Mouse (Mus musculus) kidney, adult 2 months (tissue): ENCODE data around the gene Ccdc172. TPM values are rescaled to one million over a fixed set of nuclear protein-coding genes. Genes with fewer than 3 reads are reported as not detected.

ENCODE experiments used
- DNase-seq: peaks from one replicate; pipeline ENCODE4 v3.0.0; 2021
- H3K27ac ChIP-seq: fragments of 200-500 bp; 2 replicates; pipeline ENCODE4 v1.5.1; 2012; ENCODE audit warnings: low read depth, low read length, control low read depth, inconsistent platforms; ENCODE audit not compliant: insufficient read depth
- H3K27me3 ChIP-seq: fragments of 200-500 bp; replicated peaks from 2 replicates; pipeline ENCODE4 v1.6.1; 2012; ENCODE audit warnings: mild to moderate bottlenecking, moderate library complexity, low read length, inconsistent platforms; ENCODE audit not compliant: control insufficient read depth, insufficient read depth
- H3K36me3 ChIP-seq: fragments of 200-500 bp; 2 replicates; pipeline ENCODE4 v1.6.1; 2012; ENCODE audit warnings: mild to moderate bottlenecking, moderate library complexity, low read length, inconsistent platforms; ENCODE audit not compliant: control insufficient read depth, insufficient read depth
- H3K4me1 ChIP-seq: fragments of 200-500 bp; 2 replicates; pipeline ENCODE4 v1.6.1; 2011; ENCODE audit warnings: low read length; ENCODE audit not compliant: control insufficient read depth, insufficient read depth
- H3K4me3 ChIP-seq: fragments of 200-500 bp; 2 replicates; pipeline ENCODE4 v1.5.1; 2011; ENCODE audit warnings: mild to moderate bottlenecking, low read depth, low read length, control low read depth; ENCODE audit not compliant: insufficient read depth
- CTCF ChIP-seq: fragments of 200-500 bp; conservative IDR thresholded peaks from 2 replicates; pipeline ENCODE4 v1.5.1; 2011; ENCODE audit warnings: low read depth, mild to moderate bottlenecking, control low read depth, low read length, moderate library complexity, mixed read lengths; ENCODE audit not compliant: insufficient read depth, insufficient read length
- POLR2A ChIP-seq: fragments of 200-500 bp; IDR thresholded peaks from one replicate; pipeline ENCODE4 v1.6.1; 2011; ENCODE audit warnings: low read depth, low read length, control low read depth
- WGBS: fragments of 180-500 bp; shearing (Covaris S2); methylation state at CpG from one replicate; pipeline ENCODE4 v1.1.7; 2018; 5-methylcytosine and 5-hydroxymethylcytosine counted together
- polyA plus RNA-seq: library from polyadenylated mRNA; depleted of rRNA; stranded (reverse); fragments of >200 nt; gene quantifications from 2 replicates; pipeline ENCODE4 v1.2.3, GENCODE M21; 2012

The Ccdc172 gene
- polyA plus RNA-seq, 1 experiment: not detected

GRCm38 (mm10) chr19:58499420-58499966, 12.3 kb upstream of the Ccdc172 start:
- no peak overlapping the region for H3K27ac ChIP-seq
- H3K4me1 ChIP-seq: no peaks in the 10 kb centered on the region
- no peak overlapping the region for H3K4me3 ChIP-seq
- 80% methylated on average over 3 of the region's 3 CpGs for WGBS
- no peaks in the 10 kb centered on the region for H3K36me3 ChIP-seq
- no peaks in the 10 kb centered on the region for H3K27me3 ChIP-seq
- no peak for DNase-seq
- TF ChIP-seq CTCF: no peak
- no peak for TF ChIP-seq POLR2A

DNA sequence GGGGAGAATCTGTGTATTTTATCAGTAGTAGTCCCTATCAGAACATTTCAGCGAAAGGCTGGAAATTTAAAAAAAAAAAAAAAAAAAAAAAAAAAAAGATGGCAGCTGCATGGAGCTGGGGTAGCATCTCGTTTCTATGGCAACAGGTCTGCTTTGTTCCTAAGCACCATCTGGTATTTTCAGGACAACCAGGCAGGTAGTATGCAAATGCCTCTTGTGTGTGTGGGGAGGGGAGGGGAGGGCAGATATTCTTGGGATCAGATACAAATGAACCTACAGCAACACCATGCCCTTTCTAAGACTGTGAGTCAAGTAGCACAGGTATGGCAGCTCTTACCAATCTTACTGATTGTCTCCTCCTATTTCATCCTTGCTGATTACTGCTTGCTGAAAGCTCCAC, 11.7 kb upstream of the Ccdc172 start:
- H3K27me3 ChIP-seq: no peaks in the 10 kb centered on the region
- no peaks in the 10 kb centered on the region for H3K4me1 ChIP-seq
- TF ChIP-seq CTCF (no peak), POLR2A (no peak)
- no peaks in the 10 kb centered on the region for H3K36me3 ChIP-seq
- DNase-seq: no peak
- H3K27ac ChIP-seq: no peak overlapping the region
- H3K4me3 ChIP-seq: no peak overlapping the region
- 79% methylated on average over 2 of the region's 2 CpGs for WGBS

DNA sequence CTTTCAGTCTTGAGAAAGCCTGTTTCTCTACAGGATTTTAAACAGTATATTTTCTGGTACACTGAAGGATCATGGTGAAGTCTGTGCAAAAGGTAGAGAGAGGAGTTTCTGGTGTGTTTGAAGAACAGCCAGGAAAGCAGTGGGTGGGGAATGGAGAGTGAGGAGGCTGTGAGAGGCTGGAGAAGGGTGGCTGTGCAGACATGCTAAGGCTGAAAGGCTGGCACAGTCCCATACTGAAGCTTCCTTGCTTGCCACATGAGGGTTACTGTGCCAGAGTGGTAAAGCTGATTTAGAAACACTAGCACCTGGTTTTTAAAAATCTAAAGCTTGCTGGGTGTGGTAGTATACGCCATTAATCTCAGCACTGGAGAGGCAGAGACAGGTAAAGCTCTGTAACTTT, 9.9 kb downstream of the Ccdc172 start:
- TF ChIP-seq POLR2A (no peak), CTCF (no peak)
- Histone ChIP-seq H3K27me3 (no peaks in the 10 kb centered on the region), H3K27ac (no peak overlapping the region), H3K4me3 (no peak overlapping the region), H3K4me1 (no peaks in the 10 kb centered on the region), H3K36me3 (no peaks in the 10 kb centered on the region)
- no peak for DNase-seq
- WGBS: 97% methylated on average over 1 of the region's 1 CpGs

DNA sequence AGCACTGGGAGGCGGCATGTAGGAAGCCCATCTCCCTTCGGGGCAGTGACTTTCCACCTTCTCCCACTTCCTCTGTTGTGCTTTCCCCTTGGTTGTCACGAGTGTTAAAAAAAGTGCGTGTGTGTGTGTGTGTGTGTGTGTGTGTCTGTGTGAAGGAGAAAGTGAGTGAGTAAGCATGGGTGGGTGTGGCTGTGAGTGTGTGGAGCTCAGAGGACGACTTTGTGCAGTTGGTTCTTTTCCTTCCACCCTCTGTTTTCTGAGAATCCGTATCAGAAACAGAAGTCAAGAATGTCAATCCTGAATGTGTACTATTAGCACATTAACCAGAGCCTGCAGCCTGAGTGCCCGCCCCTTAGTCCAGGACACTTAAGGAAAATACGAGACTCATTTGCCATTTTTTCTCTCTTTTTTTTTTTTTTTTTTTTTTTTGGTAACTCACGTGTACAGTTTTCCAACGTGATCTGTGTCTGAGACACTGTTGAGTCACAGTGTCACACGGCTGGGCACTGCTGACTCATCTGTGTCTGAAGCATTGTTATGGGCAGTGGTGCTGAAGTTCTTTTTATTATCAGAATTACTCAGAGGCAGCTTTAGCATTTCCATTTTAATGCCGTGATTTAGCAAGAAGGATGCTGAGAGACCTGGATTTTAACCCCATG, 12.1 kb downstream of the Ccdc172 start:
- no peak for DNase-seq
- no peak overlapping the region for H3K27ac ChIP-seq
- no peaks in the 10 kb centered on the region for H3K36me3 ChIP-seq
- H3K4me1 ChIP-seq: no peaks in the 10 kb centered on the region
- 52% methylated on average over 12 of the region's 12 CpGs for WGBS
- TF ChIP-seq CTCF (no peak), POLR2A (no peak)
- no peaks in the 10 kb centered on the region for H3K27me3 ChIP-seq
- no peak overlapping the region for H3K4me3 ChIP-seq

- TF ChIP-seq POLR2A (no peak), CTCF (no peak)
- no peak for DNase-seq
- no peak overlapping the region for H3K27ac ChIP-seq
- no peaks in the 10 kb centered on the region for H3K36me3 ChIP-seq
- 81% methylated on average over 12 of the region's 12 CpGs for WGBS
- H3K4me3 ChIP-seq: no peak overlapping the region
- H3K27me3 ChIP-seq: no peaks in the 10 kb centered on the region
- H3K4me1 ChIP-seq: no peaks in the 10 kb centered on the region
Measured at GRCm38 (mm10) chr19:58525457-58526239, 13.9 kb downstream of the Ccdc172 start.

- Histone ChIP-seq H3K4me1 (no peaks in the 10 kb centered on the region), H3K27ac (no peak overlapping the region)
- WGBS: 81% methylated on average over 3 of the region's 3 CpGs
Measured at GRCm38 (mm10) chr19:58533077-58533476, 21.3 kb downstream of the Ccdc172 start.

DNA sequence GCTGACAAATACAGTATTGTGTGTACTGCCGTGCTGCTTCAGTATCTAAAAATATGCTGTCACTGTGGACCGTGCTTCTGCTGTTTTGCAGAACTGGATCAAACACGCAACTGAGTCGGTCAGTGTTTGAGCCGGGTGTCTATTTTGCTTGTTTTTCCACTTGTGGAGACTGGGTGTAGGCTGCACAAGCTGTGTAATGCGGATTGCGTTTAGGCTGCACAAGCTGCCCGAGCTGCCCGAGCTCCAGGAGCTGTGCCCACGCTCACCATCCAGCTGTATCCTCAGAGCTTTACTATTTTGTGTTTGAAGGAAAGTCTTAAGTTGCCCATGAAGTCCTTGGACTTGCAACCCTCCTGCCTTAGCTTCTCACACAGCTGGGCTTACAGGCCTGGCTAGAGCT, 24.9 kb downstream of the Ccdc172 start:
- H3K4me3 ChIP-seq: no peak overlapping the region
- no peaks in the 10 kb centered on the region for H3K36me3 ChIP-seq
- DNase-seq: no peak
- no peaks in the 10 kb centered on the region for H3K4me1 ChIP-seq
- TF ChIP-seq CTCF (no peak), POLR2A (no peak)
- no peak overlapping the region for H3K27ac ChIP-seq
- H3K27me3 ChIP-seq: no peaks in the 10 kb centered on the region
- 88% methylated on average over 10 of the region's 10 CpGs for WGBS

More at GRCm38 (mm10) chr19:58533077-58533476, 21.3 kb downstream of the Ccdc172 start:
- no peaks in the 10 kb centered on the region for H3K36me3 ChIP-seq
- DNase-seq: no peak
- no peak overlapping the region for H3K4me3 ChIP-seq
- H3K27me3 ChIP-seq: no peaks in the 10 kb centered on the region
- TF ChIP-seq POLR2A (no peak), CTCF (no peak)
